Mouse (Mus musculus) heart, adult 2 months (tissue): ENCODE measurements around the gene Cotl1.

Source experiments
- CTCF ChIP-seq: fragments of 200-600 bp; IDR thresholded peaks from 2 replicates; pipeline ENCODE4 v1.8.1; 2022; ENCODE audit warnings: antibody characterized with exemption, mild to moderate bottlenecking, moderate library complexity
- EP300 ChIP-seq: fragments of 200-500 bp; IDR thresholded peaks from 2 replicates; pipeline ENCODE4 v1.6.1; 2011; ENCODE audit warnings: low read depth, low read length, control low read depth; ENCODE audit not compliant: insufficient read depth
- POLR2A ChIP-seq: fragments of 200-500 bp; IDR thresholded peaks from 2 replicates; pipeline ENCODE4 v1.6.1; 2011; ENCODE audit warnings: mild to moderate bottlenecking, low read depth, low read length, control low read depth; ENCODE audit not compliant: insufficient read depth

DNA sequence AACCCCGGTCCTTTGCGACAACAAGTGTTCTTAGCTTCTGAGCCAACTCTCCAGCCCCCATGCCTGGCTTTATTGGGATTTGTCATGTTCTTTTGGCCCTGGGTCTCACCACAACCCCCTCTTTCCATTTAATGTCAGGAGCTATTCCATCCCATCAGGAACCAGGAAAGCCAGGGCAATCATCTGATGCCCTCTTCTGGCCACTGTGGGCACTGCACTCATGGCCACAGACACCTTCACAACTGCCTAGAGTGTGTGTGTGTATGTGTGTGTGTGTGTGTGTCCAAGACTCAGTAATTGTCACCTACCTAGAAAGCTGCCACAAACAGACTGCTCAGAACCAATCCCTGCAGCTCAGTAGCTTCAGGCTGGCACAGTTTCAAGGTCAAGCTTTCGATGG, 46.8 kb upstream of the Cotl1 start:
- TF ChIP-seq CTCF (peak; percentile 75), EP300 (0 out of 2 replicates have a peak, but pooled peaks have one; percentile 21), POLR2A (no peak)
